Mouse (Mus musculus): Measurements from ENCODE around the gene Zmym5. TPM values are rescaled to one million over a fixed set of nuclear protein-coding genes. Genes with fewer than 3 reads are reported as not detected.
A peak's percentile ranks its signal among the peaks of the same experiment; 100 is the strongest.
"Not testable (repeated sequence)": the region's sequence is repeated elsewhere in the genome, so short reads cannot be mapped to it uniquely, and the experiment has no call there.

Gene Zmym5
- total RNA-seq (2021) = 10 to 100 TPM; 18.5 to 22.5 TPM
- long read RNA-seq, experiment 1, partial matches to known transcripts = 1 of 6 reads
- long read RNA-seq, experiment 1, other reads (novel, unspliced or antisense) = 5 of 6 reads
- long read RNA-seq, experiment 2, full-length matches to known transcripts = 2 of 13 reads
- long read RNA-seq, experiment 2, partial matches to known transcripts = 3 of 13 reads
- long read RNA-seq, experiment 2, other reads (novel, unspliced or antisense) = 8 of 13 reads

- Histone ChIP-seq H3K4me3 (peak within 1 kb of the TSS; percentile 87), H3K27ac (peak within 1 kb of the TSS; percentile 96)
- intact Hi-C loops (cut with DNase I) = loop anchor here (2.0 kb wide), 1 partner anchor 75 kb away; the partner anchor contains the start of gene Zmym2
- peak; percentile 95 for DNase-seq
These were observed at the start of gene Zmym5 for GRCm38 (mm10) chr14:56811701-56812339. Gene Zmym5 (minus strand): TSS chr14:56811716.

- TF ChIP-seq CTCF (IDR thresholded peaks at IDR 0.05) = no peak
- Histone ChIP-seq H3K4me3 (no peak overlapping the region), H3K27ac (no peak overlapping the region)
- no peak for DNase-seq
- intact Hi-C loops (cut with DNase I) = no loop called here
These were observed 38.2 kb upstream of the Zmym5 start for GRCm38 (mm10) chr14:56849681-56850080.

- intact Hi-C loops (cut with DNase I) = no loop called here
- no peak for TF ChIP-seq CTCF (IDR thresholded peaks at IDR 0.05)
These were observed 36.8 kb upstream of the Zmym5 start for GRCm38 (mm10) chr14:56848322-56848721.

GRCm38 (mm10) chr14:56844507-56844906 lies 33.0 kb upstream of the Zmym5 start:
- TF ChIP-seq CTCF (IDR thresholded peaks at IDR 0.05) = no peak
- intact Hi-C loops (cut with DNase I) = no loop called here

More at GRCm38 (mm10) chr14:56848322-56848721, 36.8 kb upstream of the Zmym5 start:
- Histone ChIP-seq H3K4me3 (no peak overlapping the region), H3K27ac (no peak overlapping the region)
- no peak for DNase-seq

GRCm38 (mm10) chr14:56844033-56844432 lies 32.5 kb upstream of the Zmym5 start:
- DNase-seq = no peak
- no peak for TF ChIP-seq CTCF (IDR thresholded peaks at IDR 0.05)
- Histone ChIP-seq H3K4me3 (no peak overlapping the region), H3K27ac (no peak overlapping the region)
- intact Hi-C loops (cut with DNase I) = no loop called here

More at GRCm38 (mm10) chr14:56844507-56844906, 33.0 kb upstream of the Zmym5 start:
- no peak for DNase-seq
- no peak overlapping the region for H3K27ac ChIP-seq
- H3K4me3 ChIP-seq = no peak overlapping the region

- DNase-seq; H3K4me3 ChIP-seq; intact Hi-C loops (cut with DNase I); H3K27ac ChIP-seq: not testable (repeated sequence)
These were observed 23.1 kb upstream of the Zmym5 start for GRCm38 (mm10) chr14:56834576-56834975.

- H3K27ac ChIP-seq; H3K4me3 ChIP-seq; intact Hi-C loops (cut with DNase I): not testable (repeated sequence)
- peak; percentile 38 for DNase-seq
These were observed 21.7 kb upstream of the Zmym5 start for GRCm38 (mm10) chr14:56833211-56833610.

- Histone ChIP-seq H3K4me3 (no peak overlapping the region), H3K27ac (no peak overlapping the region)
- no peak for TF ChIP-seq CTCF (IDR thresholded peaks at IDR 0.05)
- intact Hi-C loops (cut with DNase I) = no loop called here
- DNase-seq = no peak
These were observed 21.1 kb upstream of the Zmym5 start for GRCm38 (mm10) chr14:56832563-56833113.

GRCm38 (mm10) chr14:56832147-56832546 lies 20.6 kb upstream of the Zmym5 start:
- Histone ChIP-seq H3K27ac (no peak overlapping the region), H3K4me3 (no peak overlapping the region)
- no peak for DNase-seq
- intact Hi-C loops (cut with DNase I) = no loop called here
- TF ChIP-seq CTCF (IDR thresholded peaks at IDR 0.05) = no peak

GRCm38 (mm10) chr14:56830491-56831045 lies 19.1 kb upstream of the Zmym5 start:
- Histone ChIP-seq H3K4me3 (no peak overlapping the region), H3K27ac (no peak overlapping the region)
- TF ChIP-seq CTCF (IDR thresholded peaks at IDR 0.05) = no peak
- intact Hi-C loops (cut with DNase I) = no loop called here
- DNase-seq = no peak

GRCm38 (mm10) chr14:56824562-56824961 lies 13.0 kb upstream of the Zmym5 start:
- peak; percentile 52 for TF ChIP-seq CTCF (IDR thresholded peaks at IDR 0.05)

GRCm38 (mm10) chr14:56817616-56818015 lies 6.1 kb upstream of the Zmym5 start:
- TF ChIP-seq CTCF (IDR thresholded peaks at IDR 0.05) = no peak
- DNase-seq = no peak
- intact Hi-C loops (cut with DNase I) = no loop called here
- H3K27ac ChIP-seq = no peak overlapping the region
- no peak overlapping the region for H3K4me3 ChIP-seq

More at GRCm38 (mm10) chr14:56824562-56824961, 13.0 kb upstream of the Zmym5 start:
- no peak overlapping the region for H3K4me3 ChIP-seq
- DNase-seq = no peak
- no peak overlapping the region for H3K27ac ChIP-seq
- intact Hi-C loops (cut with DNase I) = no loop called here

GRCm38 (mm10) chr14:56817131-56817530 lies 5.6 kb upstream of the Zmym5 start:
- no peak for DNase-seq
- no peak for TF ChIP-seq CTCF (IDR thresholded peaks at IDR 0.05)
- H3K4me3 ChIP-seq = no peak overlapping the region
- H3K27ac ChIP-seq = no peak overlapping the region
- intact Hi-C loops (cut with DNase I) = no loop called here

Data from gastrocnemius, adult 2 months (tissue).